Mouse (Mus musculus) ES-Bruce4 (cell line): ENCODE measurements at regions not wholly inside any gene's neighbourhood (a gene's known extent, or its start where the extent isn't known, plus 50 kb on each side); places are given as distances from the start of the nearest gene placed in this dataset.

Experiments used
- H3K27ac ChIP-seq: 2 replicates; pipeline ENCODE4 v1.5.1; 2012; ENCODE audit warnings: low read length, inconsistent platforms; ENCODE audit not compliant: insufficient read depth
- H3K27me3 ChIP-seq: 2 replicates; pipeline ENCODE4 v1.6.1; 2012; ENCODE audit warnings: mild to moderate bottlenecking, low read length, inconsistent platforms; ENCODE audit not compliant: control insufficient read depth, poor library complexity, insufficient read depth, severe bottlenecking
- H3K36me3 ChIP-seq: 2 replicates; pipeline ENCODE4 v1.6.1; 2012; ENCODE audit warnings: inconsistent platforms, mild to moderate bottlenecking, low read length, moderate library complexity; ENCODE audit not compliant: control insufficient read depth, poor library complexity, insufficient read depth, severe bottlenecking
- H3K4me1 ChIP-seq: one replicate; pipeline ENCODE4 v1.8.1; 2011; ENCODE audit warnings: low read length; ENCODE audit not compliant: control insufficient read depth, insufficient read depth
- H3K4me3 ChIP-seq: 2 replicates; pipeline ENCODE4 v1.5.1; 2011; ENCODE audit warnings: low read depth, mild to moderate bottlenecking, low read length
- H3K9ac ChIP-seq: 2 replicates; pipeline ENCODE4 v1.6.1; 2012; ENCODE audit warnings: low read depth, mild to moderate bottlenecking, inconsistent platforms; ENCODE audit not compliant: poor library complexity, severe bottlenecking
- H3K9me3 ChIP-seq: replicated peaks from 2 replicates; pipeline ENCODE4 v1.6.1; 2012; ENCODE audit warnings: mild to moderate bottlenecking, low read length, inconsistent platforms; ENCODE audit not compliant: control insufficient read depth, poor library complexity, insufficient read depth, severe bottlenecking
- CTCF ChIP-seq: IDR thresholded peaks from one replicate; pipeline ENCODE4 v1.8.1; 2011; ENCODE audit warnings: low read depth, low read length
- EP300 ChIP-seq: IDR thresholded peaks from 2 replicates; pipeline ENCODE4 v1.6.1; 2011; ENCODE audit warnings: low read depth, low read length; ENCODE audit not compliant: insufficient read depth
- POLR2A ChIP-seq: IDR thresholded peaks from one replicate; pipeline ENCODE4 v1.8.1; 2011; ENCODE audit warnings: low read length; ENCODE audit not compliant: insufficient read depth

DNA sequence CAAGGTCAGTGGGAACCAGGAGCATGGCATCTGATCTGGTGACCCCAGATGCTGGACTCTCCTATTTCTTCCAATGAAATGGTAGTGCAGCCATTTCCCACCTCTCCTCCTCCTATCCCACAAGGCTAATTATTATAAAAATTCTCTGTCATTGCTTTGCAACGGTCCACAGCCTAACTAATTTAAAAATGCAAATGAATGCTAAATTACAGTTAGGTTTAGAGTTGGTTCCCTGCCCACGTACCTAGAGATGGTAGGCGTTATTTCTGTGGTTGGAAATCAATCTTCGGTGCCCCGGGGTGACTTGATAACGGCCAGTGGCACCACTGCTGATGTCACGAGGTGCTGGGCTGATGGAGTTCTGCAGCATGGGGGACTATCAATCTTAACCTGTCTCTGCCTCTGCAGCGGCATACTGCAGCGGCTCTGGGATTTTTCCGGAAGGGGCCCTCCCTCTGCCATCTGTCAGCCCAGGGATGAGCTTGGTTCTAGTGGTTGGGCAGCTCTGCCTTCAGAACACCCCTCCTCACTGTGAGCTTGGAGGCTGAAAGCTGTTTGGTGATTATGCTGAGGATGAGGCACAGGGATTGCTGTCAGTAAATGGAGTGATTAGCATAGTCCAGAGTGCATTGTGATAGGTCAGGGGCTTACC is 66.5 kb downstream of the Nmur2 start:
- Histone ChIP-seq H3K9ac (no peak overlapping the region), H3K4me3 (no peak overlapping the region), H3K9me3 (no peaks in the 10 kb centered on the region), H3K27me3 (no peaks in the 10 kb centered on the region), H3K36me3 (no peaks in the 10 kb centered on the region), H3K27ac (no peak overlapping the region), H3K4me1 (no peaks in the 10 kb centered on the region)
- TF ChIP-seq CTCF (no peak), POLR2A (no peak), EP300 (no peak)

- no peak for TF ChIP-seq POLR2A
- TF ChIP-seq EP300, result no peak
- TF ChIP-seq CTCF, result no peak
- H3K27me3 ChIP-seq, result no peaks in the 10 kb centered on the region
- no peak overlapping the region for H3K9ac ChIP-seq
- H3K27ac ChIP-seq, result no peak overlapping the region
- no peak overlapping the region for H3K4me3 ChIP-seq
- H3K36me3 ChIP-seq, result no peaks in the 10 kb centered on the region
- no peaks in the 10 kb centered on the region for H3K4me1 ChIP-seq
- no peaks in the 10 kb centered on the region for H3K9me3 ChIP-seq
Measured at GRCm38 (mm10) chr11:55966580-55966979, 74.2 kb downstream of the Nmur2 start.

DNA sequence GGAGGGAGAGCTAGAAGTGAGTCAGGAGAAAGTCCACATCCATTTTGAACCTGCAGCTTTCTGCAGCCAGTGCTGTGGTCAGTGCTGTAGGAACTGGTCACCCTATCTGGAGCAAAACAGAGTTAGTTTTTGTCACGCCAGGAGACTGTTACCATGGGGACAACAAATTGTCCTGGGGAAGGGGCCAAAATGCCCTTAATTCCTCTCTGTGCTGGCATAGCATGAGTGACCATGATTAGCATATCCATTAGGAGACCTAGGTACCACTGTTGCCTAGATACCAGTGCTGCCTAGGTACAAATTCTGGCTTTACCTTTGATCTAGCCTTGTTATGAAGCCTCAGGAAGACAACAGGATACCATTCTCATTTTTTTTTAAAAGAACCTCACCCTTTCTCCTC is 82.4 kb downstream of the Nmur2 start:
- Histone ChIP-seq H3K27me3 (no peaks in the 10 kb centered on the region), H3K9me3 (no peaks in the 10 kb centered on the region), H3K4me1 (peaks cover 6% of the 10 kb centered on the region), H3K9ac (no peak overlapping the region), H3K36me3 (no peaks in the 10 kb centered on the region), H3K27ac (peak overlapping the region; percentile 65), H3K4me3 (no peak overlapping the region)
- TF ChIP-seq EP300 (no peak), POLR2A (no peak), CTCF (no peak)

- no peaks in the 10 kb centered on the region for H3K27me3 ChIP-seq
- H3K36me3 ChIP-seq, result no peaks in the 10 kb centered on the region
- H3K9me3 ChIP-seq, result no peaks in the 10 kb centered on the region
- peaks cover 6% of the 10 kb centered on the region for H3K4me1 ChIP-seq
- no peak overlapping the region for H3K4me3 ChIP-seq
- peak overlapping the region; percentile 65; the same call in 1 of the 2 replicates for H3K27ac ChIP-seq
- TF ChIP-seq POLR2A (no peak), EP300 (no peak), CTCF (no peak)
- H3K9ac ChIP-seq, result no peak overlapping the region
Measured at GRCm38 (mm10) chr11:55957355-55957754, 83.5 kb downstream of the Nmur2 start.

DNA sequence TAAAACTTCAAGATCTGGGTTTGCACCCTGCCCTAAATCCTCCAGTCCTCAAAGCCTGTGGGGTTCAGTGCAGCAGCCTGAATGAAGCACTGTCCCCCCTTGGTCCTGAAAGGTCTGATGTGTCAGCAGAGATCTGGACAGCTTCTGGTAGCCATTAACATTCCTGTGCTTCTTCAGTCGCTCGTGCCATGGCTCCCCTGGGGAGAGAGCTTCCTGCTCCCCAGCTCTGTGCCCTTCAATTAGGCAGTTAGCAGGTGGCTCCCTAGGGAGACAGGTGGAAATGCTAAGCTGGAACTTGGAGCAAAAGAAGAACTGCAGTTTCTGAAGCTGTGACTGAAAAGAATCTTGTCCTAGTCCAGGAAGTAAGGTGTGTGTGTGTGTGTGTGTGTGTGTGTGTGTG is 87.1 kb downstream of the Nmur2 start:
- 0 out of 2 replicates have a peak, but pooled peaks cover 4% of the 10 kb centered on the region for H3K9me3 ChIP-seq
- H3K9ac ChIP-seq, result no peak overlapping the region
- no peaks in the 10 kb centered on the region for H3K36me3 ChIP-seq
- H3K4me1 ChIP-seq, result peaks cover 12% of the 10 kb centered on the region
- no peak overlapping the region for H3K4me3 ChIP-seq
- TF ChIP-seq CTCF (no peak), EP300 (no peak)
- no peaks in the 10 kb centered on the region for H3K27me3 ChIP-seq
- no peak overlapping the region for H3K27ac ChIP-seq

DNA sequence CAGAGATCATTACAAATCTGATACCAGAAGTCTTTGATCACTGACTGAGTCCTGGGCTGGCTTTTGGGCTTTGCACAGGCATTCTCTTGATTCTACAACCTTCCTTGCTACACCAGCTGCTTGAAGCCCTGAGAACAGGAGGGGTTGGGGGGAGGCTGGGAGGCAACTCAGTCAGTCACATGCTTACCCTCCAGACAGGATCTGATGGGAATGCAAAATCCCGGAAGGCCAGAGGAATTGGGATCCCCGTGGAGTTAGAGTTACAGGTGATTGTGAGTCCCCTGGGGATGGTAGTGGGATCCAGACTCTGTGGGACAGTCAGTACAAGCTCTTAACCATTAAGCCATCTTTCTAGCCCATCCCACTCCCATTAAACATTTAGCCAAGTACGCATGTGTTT is 91.2 kb downstream of the Nmur2 start:
- Histone ChIP-seq H3K9ac (no peak overlapping the region), H3K27me3 (no peaks in the 10 kb centered on the region), H3K9me3 (0 out of 2 replicates have a peak, but pooled peaks cover 4% of the 10 kb centered on the region), H3K4me1 (peaks cover 21% of the 10 kb centered on the region), H3K36me3 (no peaks in the 10 kb centered on the region), H3K27ac (no peak overlapping the region), H3K4me3 (no peak overlapping the region)
- TF ChIP-seq EP300 (0 out of 2 replicates have a peak, but pooled peaks have one; percentile 22), POLR2A (no peak)
